Mouse (Mus musculus): ENCODE data around the gene Il23r.
"Not testable (repeated sequence)": the region's sequence is repeated elsewhere in the genome, so short reads cannot be mapped to it uniquely, and the experiment has no call there.

The Il23r gene

GRCm38 (mm10) chr6:67491755-67492154 lies at the start of gene Il23r:
Il23r (minus strand) TSS chr6:67491855.
- no peak for DNase-seq

GRCm38 (mm10) chr6:67535777-67536054 lies 44.1 kb upstream of the Il23r start, which contains the start of gene Tacstd2:
Tacstd2 (minus strand) TSS chr6:67535796.
- no peak for DNase-seq

GRCm38 (mm10) chr6:67535005-67535776 lies 43.5 kb upstream of the Il23r start:
- no peak for DNase-seq

GRCm38 (mm10) chr6:67534191-67535004 lies 42.7 kb upstream of the Il23r start:
- no peak for DNase-seq

- no peak for DNase-seq
Observed at GRCm38 (mm10) chr6:67532665-67533440, 41.2 kb upstream of the Il23r start.

GRCm38 (mm10) chr6:67531822-67532162 lies 40.1 kb upstream of the Il23r start:
- no peak for DNase-seq

- DNase-seq: peak in 1 of 2 experiments; percentile 7
Observed at GRCm38 (mm10) chr6:67530992-67531821, 39.6 kb upstream of the Il23r start.

GRCm38 (mm10) chr6:67526356-67526755 lies 34.7 kb upstream of the Il23r start:
- no peak for DNase-seq

GRCm38 (mm10) chr6:67510752-67511151 lies 19.1 kb upstream of the Il23r start:
- peak in 1 of 2 experiments; percentile 9 for DNase-seq

GRCm38 (mm10) chr6:67501938-67502337 lies 10.3 kb upstream of the Il23r start:
- DNase-seq: not testable (repeated sequence)

- no peak for DNase-seq
Observed at GRCm38 (mm10) chr6:67481012-67481411, 10.6 kb downstream of the Il23r start.

- DNase-seq: no peak
Observed at GRCm38 (mm10) chr6:67471242-67471641, 20.4 kb downstream of the Il23r start.

GRCm38 (mm10) chr6:67459424-67459823 lies 32.2 kb downstream of the Il23r start:
- DNase-seq: no peak

- peak; percentile 7 to 12 for DNase-seq
Observed at GRCm38 (mm10) chr6:67451330-67451729, 40.3 kb downstream of the Il23r start.

GRCm38 (mm10) chr6:67445866-67446265 lies 45.8 kb downstream of the Il23r start:
- DNase-seq: no peak

- DNase-seq: no peak
Observed at GRCm38 (mm10) chr6:67443124-67443523, 48.5 kb downstream of the Il23r start.

GRCm38 (mm10) chr6:67437814-67438385 lies 53.8 kb downstream of the Il23r start:
- DNase-seq: no peak

- DNase-seq: no peak
Observed at GRCm38 (mm10) chr6:67437028-67437427, 54.6 kb downstream of the Il23r start.

GRCm38 (mm10) chr6:67436295-67436694 lies 55.4 kb downstream of the Il23r start:
- DNase-seq: no peak

GRCm38 (mm10) chr6:67435711-67436110 lies 55.9 kb downstream of the Il23r start:
- no peak for DNase-seq

- DNase-seq: no peak
Observed at GRCm38 (mm10) chr6:67434755-67435452, 56.8 kb downstream of the Il23r start.

- DNase-seq: no peak
Observed at GRCm38 (mm10) chr6:67431808-67432207, 59.8 kb downstream of the Il23r start.
